Mouse (Mus musculus): Measurements from ENCODE around the gene Polr3h.

GRCm38 (mm10) chr15:81964262-81964661, 38.2 kb upstream of the Polr3h start:
- no peak for TF ChIP-seq E2F4 (IDR thresholded peaks at IDR 0.05; ENCODE audit: insufficient read depth)
- TF ChIP-seq POLR2A (IDR thresholded peaks at IDR 0.05; ENCODE audit: insufficient read length, low read depth) = no peak
- TF ChIP-seq MAX (IDR thresholded peaks at IDR 0.05; ENCODE audit: low read depth) = no peak

Measured in myocyte (in vitro differentiated cells).